Mouse (Mus musculus) T-helper 1 cell (primary cell): ENCODE results near the gene Ccdc120.
"Not testable (repeated sequence)": the region's sequence is repeated elsewhere in the genome, so short reads cannot be mapped to it uniquely, and the experiment has no call there.

Experiments used
- in situ Hi-C: fragments of 300-600 bp; cut with MboI, MseI; formaldehyde crosslinking; loops from one replicate; pipeline ENCODE4 v1.15.1; 2025; ENCODE audit warnings: high pct_unique_total_duplicates

Gene Ccdc120

DNA sequence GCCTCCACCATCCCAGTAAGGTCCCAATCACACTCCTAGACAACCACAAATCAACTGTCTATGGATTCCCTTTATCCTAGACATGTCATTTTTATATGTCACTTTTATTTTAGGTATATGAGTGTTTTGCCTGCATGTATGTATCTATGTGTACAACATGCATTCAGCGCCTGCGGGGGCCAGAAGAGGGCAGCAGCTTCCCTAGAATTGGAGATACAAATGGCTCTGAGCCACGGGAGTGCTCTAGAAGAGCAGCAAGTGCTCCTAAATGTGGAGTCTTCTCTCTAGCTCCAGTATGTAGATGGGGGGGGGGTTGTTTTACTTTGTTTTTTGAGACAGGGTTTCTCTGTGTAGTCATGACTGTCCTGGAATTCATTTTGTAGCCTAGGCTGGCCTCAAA is 2.9 kb upstream of the Ccdc120 start:
- in situ Hi-C loops, result not testable (repeated sequence)

DNA sequence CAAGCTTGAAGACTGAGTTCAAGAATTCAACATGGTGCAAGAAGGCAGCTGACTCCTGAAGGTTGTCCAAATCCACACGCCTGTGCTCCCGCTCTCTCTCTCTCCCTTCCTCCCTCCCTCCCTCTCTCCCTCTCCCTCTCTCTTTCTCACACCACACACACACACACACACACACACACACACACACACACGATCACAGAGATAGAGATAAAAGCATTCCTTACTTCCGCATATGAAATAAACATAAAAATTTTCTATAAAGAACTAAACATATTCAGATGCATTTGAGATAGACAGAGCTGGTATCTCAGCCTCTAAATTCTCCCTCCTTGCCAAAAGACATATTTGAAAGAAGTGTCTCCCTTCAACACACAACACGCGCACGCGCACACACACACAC is 5.3 kb downstream of the Ccdc120 start:
- in situ Hi-C loops, result no loop called here

DNA sequence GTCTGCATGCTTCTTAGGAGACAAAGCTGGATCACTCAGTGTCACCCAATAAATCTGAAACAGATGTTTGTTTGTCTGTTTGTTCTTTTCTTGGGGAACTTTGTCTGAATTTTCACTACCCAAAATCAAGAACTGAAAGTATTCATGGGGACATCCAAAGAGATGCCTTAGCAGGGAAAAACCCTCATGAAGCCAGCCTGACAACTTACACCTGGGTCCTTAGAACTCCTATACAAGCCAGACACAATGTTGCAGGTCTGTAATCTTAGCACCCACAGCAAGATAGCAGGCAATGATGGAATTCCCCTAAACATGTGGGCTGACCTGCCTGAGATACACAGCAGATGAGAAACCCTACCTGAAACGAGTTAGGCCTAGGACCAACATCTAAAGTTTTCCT is 5.8 kb downstream of the Ccdc120 start:
- in situ Hi-C loops, result no loop called here

DNA sequence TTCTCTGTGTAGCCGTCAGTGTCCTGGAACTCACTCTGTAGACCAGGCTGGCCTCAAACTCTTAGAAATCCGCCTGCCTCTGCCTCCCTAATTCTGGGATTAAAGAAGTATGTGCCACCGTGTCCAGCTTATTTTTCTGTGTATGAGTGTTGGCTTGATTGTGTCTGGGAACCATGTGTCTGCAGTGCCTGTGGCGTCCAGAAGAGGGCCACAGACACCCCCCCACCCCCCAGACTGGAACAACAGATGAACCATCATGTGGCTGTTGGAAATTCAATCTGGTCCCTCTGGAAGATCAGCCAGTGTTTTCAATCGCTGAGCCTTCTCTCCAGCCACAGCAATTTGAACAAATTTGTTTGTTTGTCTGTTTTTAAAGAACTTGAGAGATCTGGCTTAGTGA is 7.2 kb downstream of the Ccdc120 start:
- in situ Hi-C loops, result no loop called here

DNA sequence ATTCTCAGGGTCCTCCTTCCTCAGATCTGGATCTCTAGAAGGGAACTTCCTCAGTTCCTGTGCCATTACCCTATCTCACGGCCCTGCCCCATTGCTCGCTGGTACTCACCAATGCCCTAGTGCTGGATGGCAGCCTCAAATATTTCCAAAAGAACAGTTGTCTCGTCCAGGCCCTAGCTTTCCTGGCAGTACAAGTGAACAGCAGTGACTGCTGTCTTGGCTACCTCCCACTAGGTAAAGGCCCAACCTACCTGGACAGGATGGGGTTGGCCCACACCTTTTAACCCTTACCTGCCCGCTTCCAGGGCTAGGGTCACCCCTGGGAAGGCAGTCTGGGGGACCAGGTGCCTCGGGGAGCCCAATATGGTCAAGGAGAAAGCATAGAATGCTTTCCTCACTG is 9.6 kb downstream of the Ccdc120 start:
- in situ Hi-C loops, result no loop called here

DNA sequence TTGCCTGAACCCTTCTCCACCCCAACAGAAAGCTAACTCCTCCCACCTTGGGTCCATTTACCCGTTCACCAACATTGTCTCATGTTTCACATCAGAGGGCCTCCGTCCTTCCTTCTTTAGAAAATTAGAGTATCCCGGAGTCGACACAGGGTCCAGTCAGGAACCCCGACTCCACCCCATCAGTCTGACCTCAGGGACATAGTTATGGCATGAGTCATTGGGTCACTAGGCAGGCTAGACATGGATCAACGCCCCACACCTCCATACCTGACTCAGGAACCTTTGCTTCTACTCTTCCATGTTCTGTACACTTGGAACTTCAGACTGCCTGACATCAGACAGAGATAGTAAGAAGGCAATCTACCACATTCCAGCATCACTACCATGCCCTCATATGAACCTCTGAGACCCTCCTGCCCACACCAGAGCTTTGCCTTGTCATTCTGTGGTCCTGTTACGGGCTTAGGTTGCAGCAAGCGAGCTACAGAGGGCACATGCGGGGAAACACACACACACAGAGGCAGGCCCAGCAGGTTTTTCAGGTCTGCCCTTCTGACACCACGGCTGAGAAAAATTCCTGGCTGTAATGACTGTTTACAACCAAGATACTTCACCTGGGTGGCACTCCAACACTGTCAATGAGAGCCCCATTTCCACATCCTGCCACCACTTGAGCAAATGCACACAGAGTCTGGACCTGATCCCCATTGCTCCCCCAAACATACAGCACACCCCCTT is 10.5 kb downstream of the Ccdc120 start:
- in situ Hi-C loops, result no loop called here

DNA sequence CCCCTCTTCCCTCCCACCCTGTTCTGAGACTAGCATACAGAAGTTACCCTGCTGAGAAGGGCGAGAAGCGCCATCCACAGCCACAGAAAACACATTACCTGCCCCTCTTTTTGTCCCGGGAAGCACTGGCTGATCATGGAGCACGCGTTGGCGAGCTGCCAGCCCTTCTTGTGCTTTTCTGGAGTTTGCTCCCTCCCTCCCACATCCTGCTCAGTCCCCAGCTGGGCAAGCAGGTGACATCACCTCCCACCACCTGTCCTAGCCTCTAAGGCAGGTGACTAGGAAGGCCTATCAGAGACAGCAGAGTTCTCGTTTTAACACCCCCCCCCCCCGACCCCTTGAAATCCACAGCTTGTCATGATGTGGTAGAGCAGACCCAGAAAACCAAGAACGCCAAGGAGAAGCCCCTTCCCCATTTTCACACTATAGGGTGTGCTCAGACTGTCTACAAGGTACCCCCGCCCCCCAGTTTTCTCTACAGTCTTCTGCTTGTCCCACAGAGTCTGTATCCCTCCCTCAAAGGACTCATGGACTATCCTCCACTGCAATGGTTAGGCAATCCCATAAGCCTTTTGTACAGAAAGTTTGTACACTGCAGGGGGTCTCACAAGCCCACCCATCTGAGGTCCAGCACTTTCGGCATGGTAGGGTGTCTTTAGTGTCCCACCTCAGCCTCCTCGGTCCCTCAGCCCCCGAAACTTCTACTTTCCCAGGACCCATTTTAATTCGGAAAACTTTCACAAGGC is 11.2 kb downstream of the Ccdc120 start:
- in situ Hi-C loops, result no loop called here

DNA sequence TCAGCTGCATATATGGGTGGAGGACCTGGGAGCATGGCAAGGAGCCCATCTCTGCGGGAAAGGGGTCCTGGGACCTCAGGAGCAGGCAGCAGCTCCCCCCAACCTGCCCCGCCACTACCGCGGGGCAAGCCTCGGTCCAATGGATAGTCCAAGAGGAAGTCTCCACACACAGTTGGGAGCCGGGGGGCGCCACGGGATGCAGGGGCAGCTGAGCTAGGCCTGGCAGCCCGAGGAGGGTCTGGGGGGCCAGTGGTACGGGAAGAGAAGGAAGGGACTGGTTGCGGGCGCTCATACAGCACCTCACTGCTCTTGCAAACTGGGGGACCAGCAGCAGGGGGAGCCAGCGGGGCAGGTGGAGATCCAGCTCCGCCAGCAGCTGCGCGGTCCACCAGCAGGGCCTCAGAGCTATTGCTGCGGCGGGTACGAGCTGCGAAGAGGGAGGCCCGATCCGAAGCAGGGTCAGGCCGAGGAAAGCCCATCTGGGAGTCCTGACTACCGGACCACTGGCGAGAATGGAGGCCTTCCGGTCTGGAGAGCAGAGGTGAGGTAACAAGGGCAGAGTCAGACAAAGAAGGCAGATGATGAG is 17.0 kb downstream of the Ccdc120 start:
- in situ Hi-C loops, result no loop called here

DNA sequence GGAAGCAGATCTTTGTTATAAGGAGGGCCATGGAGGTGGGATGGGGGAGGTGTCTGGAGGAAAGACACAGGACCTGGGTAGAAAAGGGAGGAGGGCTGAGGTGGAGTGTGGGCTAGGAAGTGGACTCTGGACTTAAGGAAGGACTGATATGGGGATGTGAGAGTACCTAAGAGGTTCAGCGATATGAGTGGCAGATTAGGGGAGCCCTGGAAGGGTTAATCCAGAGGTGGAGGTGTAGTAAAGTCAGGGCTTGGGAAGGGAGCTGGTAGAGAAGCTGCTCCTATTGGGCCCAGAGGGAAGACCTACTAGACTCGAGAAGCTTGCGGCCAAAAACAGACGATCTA is 21.8 kb downstream of the Ccdc120 start:
- in situ Hi-C loops, result no loop called here

DNA sequence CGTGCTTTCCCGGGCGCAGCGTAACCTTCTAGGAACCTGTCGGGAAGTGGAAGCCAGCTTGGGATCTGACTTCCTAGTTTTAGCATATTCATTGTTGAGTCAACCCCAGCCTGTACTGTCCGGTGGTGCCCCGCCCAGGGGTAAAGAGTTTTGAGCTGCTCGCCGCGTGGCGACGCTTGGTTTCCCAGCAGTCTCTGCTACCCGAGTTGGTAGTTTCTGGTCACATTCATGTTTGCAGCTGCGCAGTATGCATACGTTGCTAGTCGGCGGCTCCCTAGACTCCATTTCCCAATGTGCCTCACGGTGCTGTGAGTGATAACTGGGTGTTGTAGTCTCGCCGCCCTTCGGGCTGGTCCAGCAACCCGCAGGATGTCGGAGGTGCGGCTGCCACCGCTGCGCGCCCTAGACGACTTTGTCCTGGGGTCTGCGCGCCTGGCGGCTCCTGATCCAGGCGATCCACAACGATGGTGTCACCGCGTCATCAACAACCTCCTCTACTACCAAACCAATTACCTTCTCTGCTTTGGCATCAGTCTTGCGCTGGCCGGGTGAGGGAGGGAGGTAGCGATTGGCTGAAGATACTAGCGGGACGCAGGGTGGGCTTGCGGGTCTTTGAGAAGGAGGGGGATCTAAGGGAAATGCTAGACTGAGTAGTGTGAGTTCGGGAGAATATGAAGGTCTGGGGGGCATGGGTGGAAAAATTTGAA is 22.3 kb downstream of the Ccdc120 start, which contains the start of gene Praf2:
TSS of gene Praf2 (plus strand) at position 225 of the 707 bp plus-strand sequence.
- in situ Hi-C loops, result no loop called here

DNA sequence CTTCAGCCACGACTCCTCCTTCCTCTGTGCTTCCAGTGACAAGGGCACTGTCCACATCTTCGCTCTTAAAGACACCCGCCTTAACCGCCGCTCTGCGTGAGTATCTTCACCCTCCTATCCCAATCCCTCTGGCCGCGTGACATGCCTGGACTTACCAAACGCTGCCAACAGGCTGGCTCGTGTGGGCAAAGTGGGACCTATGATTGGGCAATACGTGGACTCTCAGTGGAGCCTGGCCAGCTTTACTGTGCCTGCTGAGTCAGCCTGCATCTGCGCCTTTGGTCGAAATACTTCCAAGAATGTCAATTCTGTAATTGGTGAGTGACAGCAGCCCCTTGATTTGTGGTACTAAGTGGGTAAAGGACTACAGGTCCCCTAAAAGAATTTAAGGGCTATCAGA is 23.5 kb downstream of the Ccdc120 start:
- in situ Hi-C loops, result no loop called here

DNA sequence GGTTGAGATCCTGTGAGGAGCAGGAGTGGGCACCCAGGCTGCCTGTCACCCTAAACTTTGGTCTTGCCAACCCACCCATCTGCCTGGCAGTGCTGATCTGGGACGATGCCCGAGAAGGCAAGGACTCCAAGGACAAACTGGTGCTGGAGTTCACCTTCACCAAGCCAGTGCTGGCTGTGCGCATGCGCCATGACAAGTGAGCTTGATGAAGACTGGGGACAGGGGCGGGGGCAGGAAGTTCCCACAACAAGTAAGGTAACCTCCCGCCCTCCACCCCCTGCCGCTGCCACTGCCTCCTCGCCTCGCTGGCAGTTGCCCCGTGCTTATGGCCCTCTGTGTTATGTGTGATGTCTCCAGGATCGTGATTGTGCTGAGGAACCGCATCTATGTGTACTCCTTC is 24.9 kb downstream of the Ccdc120 start:
- in situ Hi-C loops, result no loop called here

DNA sequence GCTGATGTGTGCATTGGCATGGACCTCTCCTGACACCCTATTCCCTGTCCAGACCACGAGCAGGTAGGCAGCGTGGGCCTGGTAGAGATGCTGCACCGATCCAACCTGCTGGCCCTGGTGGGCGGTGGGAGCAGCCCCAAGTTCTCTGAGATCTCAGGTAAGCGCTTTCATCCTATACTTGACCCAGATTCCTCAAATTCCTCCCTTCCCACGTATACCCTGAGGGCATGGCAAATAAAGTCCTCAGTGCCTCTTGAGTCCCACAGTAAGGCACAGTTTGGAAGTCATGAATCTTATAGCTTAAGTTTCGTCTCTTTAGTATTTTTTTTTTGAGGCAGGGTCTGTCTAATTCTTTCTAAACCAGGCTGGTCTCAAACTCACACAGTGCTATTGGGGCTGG is 26.6 kb downstream of the Ccdc120 start:
- in situ Hi-C loops, result no loop called here

DNA sequence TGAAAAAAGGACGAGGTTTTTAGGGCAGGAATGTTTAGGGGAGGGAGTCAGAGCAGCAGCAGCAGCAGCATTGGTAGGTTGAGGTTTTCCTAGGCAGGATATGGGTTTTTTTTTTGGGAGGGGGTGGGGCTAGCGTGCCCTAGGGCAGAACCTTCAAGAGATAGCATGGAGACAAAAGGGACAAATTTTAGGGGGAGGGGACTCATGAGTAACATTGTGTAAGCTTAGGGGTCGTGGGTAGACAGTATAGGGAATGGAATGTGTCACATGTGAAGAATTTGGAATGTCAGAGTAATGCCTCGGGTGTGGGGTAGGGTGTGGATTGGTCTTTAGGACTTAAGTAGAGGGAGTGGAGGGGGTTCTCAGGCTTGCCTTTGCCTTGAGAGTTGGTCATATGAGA is 28.0 kb downstream of the Ccdc120 start:
- in situ Hi-C loops, result no loop called here

DNA sequence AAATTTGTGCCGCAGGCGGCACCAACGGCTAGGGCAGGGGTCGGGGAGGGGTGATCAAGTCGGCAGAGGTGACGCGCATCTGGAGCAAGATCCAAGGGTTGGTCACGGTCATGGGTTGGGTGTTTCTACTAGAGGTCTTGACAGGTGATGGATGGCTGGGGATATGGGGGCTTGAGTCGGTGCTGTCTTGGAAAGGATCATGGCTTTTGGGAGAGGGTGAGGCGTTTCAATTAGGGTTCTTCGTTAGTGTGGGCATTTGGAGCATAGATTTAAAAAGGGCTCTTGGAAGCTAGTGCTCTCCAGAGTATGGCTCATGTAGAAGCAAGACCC is 28.5 kb downstream of the Ccdc120 start:
- in situ Hi-C loops, result no loop called here

DNA sequence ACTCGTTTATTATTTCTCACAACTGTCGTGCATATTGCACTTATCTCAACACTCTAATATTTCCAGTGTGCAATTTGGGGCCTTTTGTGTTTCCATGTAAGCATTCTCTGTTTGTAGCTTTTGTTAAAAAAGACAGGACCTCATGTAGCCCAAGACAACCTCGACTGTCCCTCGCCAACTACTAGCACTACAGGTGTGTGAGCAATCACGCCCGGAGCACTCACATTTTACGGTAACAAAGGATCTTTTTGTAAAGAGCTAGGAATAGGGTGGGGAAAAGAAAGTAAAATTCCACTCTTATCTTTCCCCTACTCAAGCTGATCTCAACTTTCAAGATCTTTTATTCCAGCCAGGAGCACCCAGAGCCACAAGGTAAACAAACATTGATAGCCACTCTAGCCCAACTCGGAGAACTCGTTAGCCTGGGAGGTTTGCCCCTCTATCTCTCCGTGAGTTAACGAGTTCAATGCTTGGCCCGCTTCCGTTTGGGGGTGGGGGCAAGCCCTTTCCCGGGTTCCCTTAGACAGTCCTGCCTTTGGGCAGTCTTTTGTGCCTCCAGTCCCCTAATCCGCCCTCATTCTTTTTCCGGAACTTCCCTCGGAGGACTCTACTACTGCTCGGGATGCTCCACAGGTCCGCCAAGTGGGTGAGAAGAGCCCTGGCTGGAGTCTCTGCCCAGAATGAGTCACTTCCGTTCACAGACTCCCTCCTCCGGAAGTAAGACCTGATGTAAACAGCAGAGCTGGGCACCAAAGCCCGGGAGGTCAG is 29.0 kb downstream of the Ccdc120 start, which contains the start of gene Gm45208:
TSS of gene Gm45208 (plus strand) at position 732 of the 768 bp plus-strand sequence.
- in situ Hi-C loops, result no loop called here

DNA sequence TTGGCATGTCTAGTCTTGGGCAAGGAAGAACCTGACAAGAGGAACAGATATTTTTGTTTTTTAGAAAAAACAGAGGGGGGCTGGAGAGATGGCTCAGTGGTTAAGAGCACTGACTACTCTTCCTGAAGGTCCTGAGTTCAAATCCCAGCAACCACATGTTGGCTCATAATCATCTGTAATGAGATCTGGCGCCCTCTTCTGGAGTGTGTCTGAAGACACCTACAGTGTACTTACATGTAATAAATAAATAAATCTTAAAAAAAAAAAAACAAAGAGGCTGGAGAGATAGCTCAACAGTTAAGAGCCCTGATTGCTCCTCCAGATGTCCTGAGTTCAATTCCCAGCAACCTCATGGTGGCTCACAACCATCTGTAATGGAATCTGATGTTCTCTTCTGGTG is 34.6 kb downstream of the Ccdc120 start:
- in situ Hi-C loops, result not testable (repeated sequence)

DNA sequence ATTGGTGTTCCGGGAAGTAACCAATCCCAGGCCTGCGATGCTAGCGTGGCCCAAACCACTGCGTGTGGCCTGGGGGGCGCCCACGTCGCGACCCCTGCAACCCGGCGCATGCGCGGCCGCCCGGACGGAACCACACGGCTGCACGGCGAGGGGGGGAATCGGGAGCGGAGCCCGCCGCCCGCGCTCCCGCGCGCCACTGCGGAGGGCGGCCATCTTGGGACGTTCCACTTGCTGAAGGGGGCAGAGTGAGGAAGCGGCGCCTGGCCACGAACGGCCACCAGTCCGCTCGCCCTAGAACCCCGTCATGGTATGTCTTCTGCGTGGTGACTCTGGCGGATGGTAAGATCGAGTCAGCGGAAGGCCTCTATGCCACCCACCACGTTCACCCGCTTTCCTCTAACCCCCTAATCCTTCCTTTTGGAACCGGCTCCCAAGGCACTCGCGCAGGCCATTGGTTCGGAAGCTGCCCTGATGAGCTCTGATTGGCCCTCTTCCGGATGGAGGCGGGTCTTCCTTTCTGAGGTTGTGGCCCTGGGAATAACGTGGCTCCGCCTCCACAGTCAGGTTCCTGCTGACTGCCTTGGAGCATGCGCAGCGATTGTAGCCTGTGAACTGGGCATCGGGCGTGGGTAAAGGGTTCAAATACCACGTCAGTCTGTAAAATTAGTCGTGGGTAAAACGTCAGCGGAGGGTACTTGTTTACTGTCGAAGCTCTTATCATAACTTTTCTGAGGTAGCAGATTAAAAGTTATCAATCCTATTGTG is 36.4 kb downstream of the Ccdc120 start, which contains the start of gene Wdr45:
TSS of gene Wdr45 (plus strand) at position 199 of the 765 bp plus-strand sequence.
- in situ Hi-C loops, result not testable (repeated sequence)

DNA sequence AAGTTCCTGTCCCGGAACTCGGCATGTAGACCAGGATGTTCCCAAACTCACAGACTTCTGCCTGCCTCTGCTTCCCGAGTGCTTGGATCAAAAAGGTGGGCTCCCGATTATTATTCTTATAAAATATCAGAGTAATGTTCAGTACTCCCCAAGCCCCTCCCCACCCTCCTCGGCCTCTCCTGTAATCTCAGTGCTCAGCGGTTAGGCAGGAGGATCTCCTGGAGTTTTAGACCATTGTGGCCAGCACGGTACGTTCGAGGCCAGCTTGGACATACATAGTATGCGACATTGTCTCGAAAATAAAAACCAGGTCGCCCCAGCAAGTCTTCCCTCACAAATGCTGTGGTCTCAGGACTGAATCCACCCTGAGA is 37.0 kb downstream of the Ccdc120 start:
- in situ Hi-C loops, result not testable (repeated sequence)

DNA sequence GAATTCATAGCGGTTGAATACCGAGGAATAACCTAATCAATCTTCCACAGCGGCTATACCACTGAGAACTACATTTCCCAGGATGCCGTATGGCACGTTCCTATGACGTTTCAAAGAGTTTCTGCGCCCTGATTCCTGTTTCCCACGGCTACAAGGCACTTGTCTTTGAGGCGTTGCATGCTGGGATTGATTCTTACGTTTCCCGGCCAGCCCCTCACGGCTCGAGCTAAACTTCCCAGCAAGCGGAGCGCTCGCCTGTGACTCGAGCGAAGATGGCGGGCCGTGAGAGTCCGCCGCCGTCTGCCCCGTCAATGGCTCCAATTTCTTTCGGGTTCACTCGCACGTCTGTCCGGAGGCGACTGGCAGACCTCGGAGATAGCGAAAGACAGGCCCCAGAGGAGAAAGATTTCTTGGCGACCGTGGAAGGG is 53.7 kb downstream of the Ccdc120 start, which contains the start of gene Gpkow:
TSS of gene Gpkow (plus strand) at position 178 of the 428 bp plus-strand sequence.
- in situ Hi-C loops, result loop anchor here (5.0 kb wide), 1 partner anchor 45 kb away; no protein-coding TSS in a partner anchor
